Mouse (Mus musculus) heart, postnatal 4 days (tissue): ENCODE results near the gene Gm7030. TPM values are rescaled to one million over a fixed set of nuclear protein-coding genes. Genes with fewer than 3 reads are reported as not detected.
"Not testable (repeated sequence)": the region's sequence is repeated elsewhere in the genome, so short reads cannot be mapped to it uniquely, and the experiment has no call there.

Experiments used
- DNase-seq: peaks from one replicate; pipeline ENCODE4 v3.0.0; 2021
- total RNA-seq, 2 experiments: library from RNA; stranded (reverse); gene quantifications; 2 replicates each; pipeline ENCODE4 v1.2.3; 2021

Gene Gm7030
- total RNA-seq, 2 experiments from 2014 or later: not detected

DNA sequence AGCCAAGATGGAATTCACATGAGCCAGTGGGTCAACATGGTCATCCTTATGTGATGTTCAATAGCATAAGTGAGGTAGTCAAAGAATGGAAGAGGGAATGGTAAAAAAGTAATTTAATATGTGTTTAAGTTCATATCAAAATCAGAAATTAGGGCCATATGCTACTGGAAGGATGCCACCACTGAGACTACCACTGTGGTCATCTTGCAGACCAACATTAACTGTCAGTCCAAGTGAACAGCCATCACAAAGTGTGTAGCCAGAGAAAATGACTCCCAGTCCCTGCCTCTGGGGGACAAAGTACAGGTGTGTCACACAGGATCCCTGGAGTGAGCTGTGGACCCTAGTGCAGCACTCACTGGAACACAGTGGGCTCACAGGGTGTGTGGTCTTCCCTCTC, 47.3 kb downstream of the Gm7030 start:
- not testable (repeated sequence) for DNase-seq

DNA sequence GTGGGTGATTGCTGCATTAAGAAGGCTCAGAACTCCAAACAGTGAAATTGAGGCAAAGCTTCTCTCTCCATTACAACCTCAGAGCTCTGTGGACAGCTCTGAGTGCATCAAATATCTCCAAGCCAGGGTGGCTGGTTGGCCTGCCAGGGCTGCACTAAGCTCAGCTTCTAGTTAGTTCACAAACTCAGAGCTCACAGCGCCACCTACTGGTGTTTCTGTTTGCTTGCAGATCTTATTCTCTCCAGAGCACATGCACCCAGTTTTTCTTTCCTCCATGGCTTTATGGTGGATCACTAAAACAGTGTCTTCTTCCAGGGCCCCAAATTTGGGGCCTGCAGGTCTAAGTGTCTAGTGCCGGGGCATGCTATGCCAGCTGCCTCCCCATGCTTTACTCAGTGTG, 68.4 kb downstream of the Gm7030 start:
- DNase-seq: peak; percentile 89

Other genes with a start within 250 kb of the Gm7030 start
- 10 to 100 TPM; 24.2 to 25.1 TPM for gene Dhx16, start 249.6 kb downstream of the Gm7030 start, total RNA-seq
- 10 to 100 TPM; 45.0 to 47.0 TPM for gene 2310061I04Rik, start 232.0 kb downstream of the Gm7030 start, total RNA-seq
- gene Atat1, start 219.3 kb downstream of the Gm7030 start, total RNA-seq: 10 to 100 TPM; 18.7 to 23.0 TPM
- gene Mrps18b, start 213.0 kb downstream of the Gm7030 start, total RNA-seq: 10 to 100 TPM; 56.1 to 58.3 TPM
- 10 to 100 TPM; 49.2 to 58.5 TPM for gene Ppp1r10, start 213.0 kb downstream of the Gm7030 start, total RNA-seq
- 10 to 100 TPM; 71.0 to 73.9 TPM for gene Abcf1, start 159.7 kb downstream of the Gm7030 start, total RNA-seq
- gene Gnl1, start 149.6 kb downstream of the Gm7030 start, total RNA-seq: 10 to 100 TPM; 38.4 to 38.6 TPM
- 10 to 100 TPM; 12.9 TPM for gene Prr3, start 149.2 kb downstream of the Gm7030 start, total RNA-seq
- 1 to 10 TPM; 1.1 to 1.6 TPM for gene H2-T24, start 108.9 kb downstream of the Gm7030 start, total RNA-seq
- 1 to 10 TPM; 7.7 to 9.5 TPM for gene H2-T23, start 96.6 kb downstream of the Gm7030 start, total RNA-seq
- 1 to 10 TPM; 7.9 to 9.3 TPM for gene H2-T22, start 86.7 kb downstream of the Gm7030 start, total RNA-seq
- not detected for gene Gm6034, start 86.5 kb downstream of the Gm7030 start, total RNA-seq
- 1 to 10 TPM in 1 of 2 experiments, under 1 TPM in 1; 0.98 to 1.1 TPM for gene Gm11127, start 71.1 kb downstream of the Gm7030 start, total RNA-seq
- gene Gm19684, start 7.7 kb downstream of the Gm7030 start, total RNA-seq: not detected
- not detected for gene Gm8909, start 39.1 kb upstream of the Gm7030 start, total RNA-seq
- not detected for gene H2-T3, start 60.9 kb upstream of the Gm7030 start, total RNA-seq
- gene Rpp21, start 128.6 kb upstream of the Gm7030 start, total RNA-seq: 10 to 100 TPM; 35.0 to 43.1 TPM
- 1 to 10 TPM; 8.3 TPM for gene Trim39, start 142.8 kb upstream of the Gm7030 start, total RNA-seq
- gene H2-M10.2, start 157.1 kb upstream of the Gm7030 start, total RNA-seq: not detected
- gene H2-M10.1, start 196.7 kb upstream of the Gm7030 start, total RNA-seq: not detected
- gene H2-M10.3, start 239.0 kb upstream of the Gm7030 start, total RNA-seq: not detected